Mouse (Mus musculus) thymus, postnatal 10 days (tissue): Measurements from ENCODE around the gene Pign.

Experiments
- DNase-seq, 2 experiments: peaks; one replicate each; pipeline ENCODE4 v3.0.0; 2021; ENCODE audit warnings: low spot score in 2 of 2

Gene Pign

GRCm38 (mm10) chr1:105663171-105663961 lies at the start of gene Pign, which contains the start of gene Relch:
Gene Pign (minus strand): TSS chr1:105663677.
Gene Relch (plus strand): TSS chr1:105663861.
- peak; percentile 99 for DNase-seq

- no peak for DNase-seq
Observed at GRCm38 (mm10) chr1:105712822-105713221, 49.3 kb upstream of the Pign start.

- peak in 1 of 2 experiments; percentile 9 for DNase-seq
Observed at GRCm38 (mm10) chr1:105711227-105711626, 47.8 kb upstream of the Pign start.

DNA sequence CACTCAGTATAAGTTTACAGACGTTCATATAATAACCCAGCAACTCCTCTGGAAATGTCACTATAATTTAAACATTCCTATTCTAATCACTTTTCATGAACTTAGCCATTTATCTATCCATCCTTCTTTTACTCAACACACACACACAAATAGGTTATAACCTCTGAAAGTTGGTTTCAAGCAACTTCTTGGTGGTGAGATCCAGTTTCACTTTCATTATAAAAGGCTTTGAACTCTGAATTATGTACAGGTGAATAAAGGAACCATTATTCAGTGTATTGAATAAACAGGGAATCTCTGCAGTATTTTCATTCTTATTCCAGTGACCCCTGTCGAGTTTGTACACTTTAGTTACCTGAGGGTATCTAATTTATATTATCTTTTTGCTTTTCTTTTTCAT lies 45.9 kb upstream of the Pign start:
- DNase-seq: no peak

DNA sequence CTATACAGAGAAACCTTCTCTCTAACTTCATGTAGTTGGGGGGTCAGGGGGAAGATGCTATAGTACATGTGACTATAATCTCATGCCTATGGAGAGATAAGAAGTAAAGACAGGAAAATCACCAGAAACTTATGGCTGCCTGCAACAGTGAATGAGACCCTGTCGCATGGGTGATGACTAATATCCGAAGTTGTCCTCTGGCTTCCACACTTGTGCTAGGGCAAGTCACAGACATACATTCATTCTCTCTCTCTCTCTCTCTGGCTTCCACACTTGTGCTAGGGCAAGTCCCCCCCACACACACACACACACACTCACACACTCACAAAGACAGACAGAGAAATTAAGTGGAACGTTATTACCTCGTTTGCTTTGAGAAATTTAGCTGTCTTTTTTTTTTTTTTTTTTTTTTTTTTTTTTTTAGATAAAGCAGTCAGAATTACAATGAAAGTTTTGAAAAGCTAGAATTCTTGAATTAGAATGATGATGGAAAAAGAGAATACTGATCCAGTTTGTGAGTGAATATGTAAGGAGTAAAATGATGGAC lies 37.6 kb upstream of the Pign start:
- no peak for DNase-seq

- DNase-seq: no peak
Observed at GRCm38 (mm10) chr1:105695581-105695980, 32.1 kb upstream of the Pign start.

DNA sequence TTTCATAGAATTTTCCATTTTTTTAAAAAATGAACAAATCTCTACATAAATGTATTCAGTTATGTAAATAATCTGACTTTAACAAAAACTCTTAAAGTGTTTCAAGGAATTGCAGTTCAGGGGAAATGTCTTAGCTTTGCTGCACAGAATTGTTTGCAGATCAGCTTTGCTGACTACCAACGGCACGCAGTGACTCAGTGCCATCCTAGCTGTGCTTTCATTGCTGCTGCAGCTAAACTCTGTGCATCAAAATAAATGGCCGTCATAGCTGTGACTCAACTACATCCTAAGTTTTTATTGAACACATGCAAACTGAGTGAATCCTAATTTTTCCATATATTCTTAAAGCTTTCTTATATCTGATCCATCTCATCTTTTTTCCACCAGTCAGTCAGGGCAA lies 22.0 kb upstream of the Pign start:
- no peak for DNase-seq

GRCm38 (mm10) chr1:105680587-105680986 lies 17.1 kb upstream of the Pign start:
- peak in 1 of 2 experiments; percentile 10 for DNase-seq

DNA sequence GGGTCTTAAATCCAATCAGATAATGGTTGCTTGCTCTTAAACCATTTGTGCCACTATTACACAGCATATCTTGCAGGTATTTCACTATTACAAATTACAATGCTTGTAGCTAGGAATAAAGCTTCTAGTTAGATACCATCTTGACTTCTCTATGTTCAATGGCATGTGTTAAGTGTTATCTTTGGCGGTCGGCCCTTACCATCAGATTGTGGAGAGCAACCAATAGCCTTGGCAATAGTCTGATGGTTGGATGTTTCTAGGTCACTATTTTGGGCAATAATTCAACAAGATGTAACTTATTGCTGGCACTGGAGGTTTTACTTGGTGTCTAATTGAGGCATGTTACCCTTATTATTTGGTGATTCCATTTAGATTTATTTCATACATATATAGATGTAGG lies 11.3 kb upstream of the Pign start:
- no peak for DNase-seq

DNA sequence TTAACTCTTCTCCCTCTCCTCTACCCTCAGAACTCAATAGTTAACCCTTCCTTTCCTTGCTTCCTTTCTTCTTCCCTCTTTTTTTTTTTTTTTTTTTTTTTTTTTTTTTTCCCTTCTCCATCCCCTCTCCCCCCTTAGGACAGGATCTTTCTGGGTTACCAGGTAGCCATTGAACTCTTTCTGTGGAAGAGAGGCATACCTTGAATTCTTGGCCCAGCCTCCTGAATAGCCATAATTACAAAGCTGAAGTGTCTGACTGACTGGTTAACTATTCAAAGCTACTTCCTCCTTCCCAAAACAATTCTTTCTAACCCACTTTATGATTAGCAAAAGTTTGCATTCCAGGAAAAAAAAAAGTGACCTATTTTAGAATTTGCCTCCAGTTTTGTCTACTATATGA lies 6.2 kb upstream of the Pign start:
- no peak for DNase-seq

GRCm38 (mm10) chr1:105663962-105664812 lies 710 bp upstream of the Pign start:
- peak; percentile 11 to 34 for DNase-seq

DNA sequence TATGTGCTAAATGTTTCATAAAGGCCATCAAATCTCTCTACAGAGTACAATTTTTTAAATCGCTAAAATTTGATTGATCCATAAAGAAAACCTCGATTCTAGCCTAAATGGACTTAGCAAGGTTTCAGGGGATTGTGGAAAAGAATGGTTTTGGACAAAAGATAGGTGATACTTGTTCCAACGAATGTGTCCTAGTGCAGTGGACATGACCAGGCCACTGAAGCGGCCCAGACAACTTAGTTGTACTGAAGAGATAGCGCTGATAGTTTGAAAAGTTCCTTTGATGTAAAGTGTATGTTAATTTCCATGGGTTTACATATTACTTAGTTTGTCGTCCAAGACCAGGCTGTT lies 682 bp downstream of the Pign start:
- no peak for DNase-seq

- peak in 1 of 2 experiments; percentile 60 for DNase-seq
Observed at GRCm38 (mm10) chr1:105660015-105660414, 3.5 kb downstream of the Pign start.

DNA sequence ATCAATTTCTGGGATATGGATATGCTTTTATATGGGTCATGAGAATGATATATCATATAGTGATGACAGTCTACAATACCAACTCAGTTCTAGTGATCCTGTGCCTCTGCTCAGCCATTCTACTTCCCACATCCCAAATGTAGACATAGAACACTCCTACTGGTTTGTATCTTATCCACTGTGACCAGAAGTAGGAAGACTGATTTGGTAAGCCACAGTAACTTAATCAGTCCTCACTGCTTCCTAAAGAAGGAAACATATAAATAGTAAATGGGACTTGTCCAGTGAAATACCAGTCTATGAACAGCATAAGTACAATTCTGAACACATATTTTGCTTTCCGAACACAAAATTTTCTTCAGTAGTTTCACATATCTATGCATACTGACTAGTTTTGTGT lies 9.5 kb downstream of the Pign start:
- no peak for DNase-seq

GRCm38 (mm10) chr1:105650650-105651049 lies 12.8 kb downstream of the Pign start:
- no peak for DNase-seq

GRCm38 (mm10) chr1:105644093-105644492 lies 19.4 kb downstream of the Pign start:
- DNase-seq: no peak

GRCm38 (mm10) chr1:105630481-105630880 lies 33.0 kb downstream of the Pign start:
- DNase-seq: peak in 1 of 2 experiments; percentile 28

- no peak for DNase-seq
Observed at GRCm38 (mm10) chr1:105589673-105590072, 73.8 kb downstream of the Pign start.

GRCm38 (mm10) chr1:105588697-105589096 lies 74.8 kb downstream of the Pign start:
- DNase-seq: no peak

DNA sequence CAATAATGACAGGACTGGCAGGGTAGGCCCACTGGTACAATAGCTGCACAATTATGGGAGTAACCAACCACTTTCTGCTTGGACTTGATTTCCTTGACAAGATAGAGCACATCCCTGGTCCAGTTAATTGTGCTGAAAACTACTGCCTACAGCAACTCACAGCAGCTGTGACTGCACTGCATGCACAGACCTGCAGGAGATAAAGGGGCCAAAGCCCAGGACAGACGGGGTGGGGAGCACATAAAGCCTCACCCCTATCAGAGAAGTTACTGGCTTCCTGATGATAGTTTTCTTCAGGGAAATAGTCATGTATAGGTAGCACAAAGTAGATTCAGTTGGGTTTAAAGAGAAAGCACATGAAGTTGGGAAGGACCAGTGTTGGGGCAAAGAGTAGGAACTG lies 80.7 kb downstream of the Pign start:
- no peak for DNase-seq

- DNase-seq: no peak
Observed at GRCm38 (mm10) chr1:105580909-105581308, 82.6 kb downstream of the Pign start.

- no peak for DNase-seq
Observed at GRCm38 (mm10) chr1:105566051-105566450, 97.4 kb downstream of the Pign start.

- no peak for DNase-seq
Observed at GRCm38 (mm10) chr1:105564289-105564688, 99.2 kb downstream of the Pign start.
